Mouse (Mus musculus): ENCODE results near the gene Arntl2. TPM values are rescaled to one million over a fixed set of nuclear protein-coding genes. Genes with fewer than 3 reads are reported as not detected.

Arntl2 gene
- total and polyA plus RNA-seq, 3 experiments = 16.8 to 20.6 TPM; not detected in 1

- no peaks in the 10 kb centered on the region for H3K9me3 ChIP-seq (replicated peaks; ENCODE audit: insufficient read depth, low read length)
- H3K36me3 ChIP-seq (ENCODE audit: control insufficient read depth in 1 of 2, insufficient read depth in 2 of 2, low read length in 2 of 2) = no peaks in the 10 kb centered on the region
- no peaks in the 10 kb centered on the region for H3K79me2 ChIP-seq (ENCODE audit: control insufficient read depth, insufficient read depth, low read length, poor library complexity)
- no peak overlapping the region for H3K9ac ChIP-seq (ENCODE audit: control insufficient read depth, low read depth, low read length, poor library complexity, severe bottlenecking)
- no peaks in the 10 kb centered on the region for H3K27me3 ChIP-seq (ENCODE audit: control insufficient read depth in 1 of 2, insufficient read depth in 2 of 2, low read length in 2 of 2)
- H3K4me3 ChIP-seq (ENCODE audit: control insufficient read depth in 1 of 2, insufficient read depth in 1 of 2, low read depth in 2 of 2, low read length in 2 of 2) = no peak overlapping the region
- H3K4me1 ChIP-seq (ENCODE audit: control insufficient read depth in 1 of 2, insufficient read depth in 2 of 2, low read length in 2 of 2) = no peaks in the 10 kb centered on the region
- TF ChIP-seq NRF1 (IDR thresholded peaks at IDR 0.05; ENCODE audit: insufficient read depth, low read depth, low read length, poor library complexity, severe bottlenecking) (no peak), MYB (IDR thresholded peaks at IDR 0.05; ENCODE audit: low read depth, low read length) (no peak), KAT2A (conservative IDR thresholded peaks at IDR 0.05; ENCODE audit: low read depth, low read length) (no peak), ELF1 (IDR thresholded peaks at IDR 0.05; ENCODE audit: low read depth, low read length) (no peak), SMC3 (IDR thresholded peaks at IDR 0.05; ENCODE audit: low read depth, low read length) (no peak), BHLHE40 (IDR thresholded peaks at IDR 0.05; ENCODE audit: borderline replicate concordance, low read depth, low read length) (no peak), MYC (IDR thresholded peaks at IDR 0.05; ENCODE audit: low read depth, low read length) (no peak), GABPA (IDR thresholded peaks at IDR 0.05; ENCODE audit: low read depth, low read length) (no peak), CHD2 (IDR thresholded peaks at IDR 0.05; ENCODE audit: low read length) (no peak), CHD1 (IDR thresholded peaks at IDR 0.05; ENCODE audit: low read depth, low read length) (no peak), JUND (IDR thresholded peaks at IDR 0.05; ENCODE audit: low read depth, low read length) (no peak), ZC3H11A (IDR thresholded peaks at IDR 0.05; ENCODE audit: low read depth, low read length) (no peak), TAL1 (IDR thresholded peaks at IDR 0.05; ENCODE audit: low read length) (no peak), USF2 (IDR thresholded peaks at IDR 0.05; ENCODE audit: borderline replicate concordance in 1 of 2, insufficient read depth in 1 of 2, low read depth in 1 of 2, low read length in 2 of 2) (no peak)
- no peak overlapping the region for H3K27ac ChIP-seq (ENCODE audit: control insufficient read depth, low read depth, low read length)
- DNase-seq (ENCODE audit: low read depth, low spot score) = no peak
Observed at GRCm38 (mm10) chr6:146809991-146810390, 14.1 kb downstream of the Arntl2 start.

GRCm38 (mm10) chr6:146813007-146813406 is 17.2 kb downstream of the Arntl2 start:
- TF ChIP-seq MXI1 (IDR thresholded peaks at IDR 0.05; ENCODE audit: low read depth, low read length) (no peak), RAD21 (IDR thresholded peaks at IDR 0.05; ENCODE audit: low read depth, low read length) (no peak), TAL1 (IDR thresholded peaks at IDR 0.05; ENCODE audit: low read length) (no peak)
- Histone ChIP-seq H3K4me1 (ENCODE audit: control insufficient read depth in 1 of 2, insufficient read depth in 2 of 2, low read length in 2 of 2) (no peaks in the 10 kb centered on the region), H3K27ac (ENCODE audit: control insufficient read depth, low read depth, low read length) (no peak overlapping the region), H3K9ac (ENCODE audit: control insufficient read depth, low read depth, low read length, poor library complexity, severe bottlenecking) (no peak overlapping the region), H3K27me3 (ENCODE audit: control insufficient read depth in 1 of 2, insufficient read depth in 2 of 2, low read length in 2 of 2) (no peaks in the 10 kb centered on the region), H3K36me3 (ENCODE audit: control insufficient read depth in 1 of 2, insufficient read depth in 2 of 2, low read length in 2 of 2) (no peaks in the 10 kb centered on the region), H3K79me2 (ENCODE audit: control insufficient read depth, insufficient read depth, low read length, poor library complexity) (no peaks in the 10 kb centered on the region), H3K4me3 (ENCODE audit: control insufficient read depth in 1 of 2, insufficient read depth in 1 of 2, low read depth in 2 of 2, low read length in 2 of 2) (no peak overlapping the region), H3K9me3 (replicated peaks; ENCODE audit: insufficient read depth, low read length) (no peaks in the 10 kb centered on the region)
- no peak for DNase-seq (ENCODE audit: low read depth, low spot score)
